Mouse (Mus musculus) E14TG2a.4 (cell line): ENCODE data around the gene Dync1i2.

ENCODE experiments used
- H3K27me3 ChIP-seq: 2 replicates; pipeline ENCODE4 v1.6.1; 2014; ENCODE audit warnings: low read length, control low read depth; ENCODE audit not compliant: insufficient read depth
- H3K36me3 ChIP-seq: 2 replicates; pipeline ENCODE4 v1.6.1; 2014; ENCODE audit warnings: low read length, control low read depth; ENCODE audit not compliant: insufficient read depth
- H3K4me1 ChIP-seq: replicated peaks from 2 replicates; pipeline ENCODE4 v1.6.1; 2014; ENCODE audit warnings: low read depth, low read length, control low read depth
- H3K4me3 ChIP-seq: replicated peaks from 2 replicates; pipeline ENCODE4 v1.5.1; 2014; ENCODE audit warnings: mild to moderate bottlenecking, low read length
- H3K9me3 ChIP-seq: 2 replicates; pipeline ENCODE4 v1.6.1; 2014; ENCODE audit warnings: low read length, control low read depth
- CTCF ChIP-seq: conservative IDR thresholded peaks from 2 replicates; pipeline ENCODE4 v1.5.1; 2014; ENCODE audit warnings: low read length
- NANOG ChIP-seq: IDR thresholded peaks from 2 replicates; pipeline ENCODE4 v1.6.1; 2014; ENCODE audit warnings: borderline replicate concordance, low read length, mixed read lengths
- POU5F1 ChIP-seq: IDR thresholded peaks from 2 replicates; pipeline ENCODE4 v1.6.1; 2014; ENCODE audit warnings: low read length, borderline replicate concordance

Gene Dync1i2

GRCm38 (mm10) chr2:71245416-71245815 is 33.9 kb downstream of the Dync1i2 start:
- Histone ChIP-seq H3K4me3 (no peak overlapping the region), H3K9me3 (no peaks in the 10 kb centered on the region), H3K36me3 (peaks cover 33% of the 10 kb centered on the region), H3K27me3 (peaks cover 2% of the 10 kb centered on the region; the same call in 1 of the 2 replicates), H3K4me1 (peaks cover 38% of the 10 kb centered on the region)
- TF ChIP-seq NANOG: no peak
- TF ChIP-seq CTCF: no peak
- TF ChIP-seq POU5F1: no peak

- Histone ChIP-seq H3K4me1 (peaks cover 35% of the 10 kb centered on the region), H3K4me3 (no peak overlapping the region), H3K36me3 (peaks cover 40% of the 10 kb centered on the region), H3K9me3 (no peaks in the 10 kb centered on the region), H3K27me3 (peaks cover 2% of the 10 kb centered on the region; the same call in 1 of the 2 replicates)
- TF ChIP-seq CTCF: no peak
- TF ChIP-seq NANOG: peak; percentile 56; the same call in 1 of the 2 replicates
Observed at GRCm38 (mm10) chr2:71246096-71246495, 34.6 kb downstream of the Dync1i2 start.

- TF ChIP-seq CTCF (no peak), POU5F1 (no peak), NANOG (no peak)
- H3K4me3 ChIP-seq: no peak overlapping the region
- H3K36me3 ChIP-seq: peaks cover 58% of the 10 kb centered on the region
- H3K4me1 ChIP-seq: peaks cover 26% of the 10 kb centered on the region
- H3K27me3 ChIP-seq: peaks cover 2% of the 10 kb centered on the region; the same call in 1 of the 2 replicates
- H3K9me3 ChIP-seq: no peaks in the 10 kb centered on the region
Observed at GRCm38 (mm10) chr2:71248071-71248470, 36.6 kb downstream of the Dync1i2 start.

- TF ChIP-seq CTCF (peak; percentile 27), POU5F1 (no peak), NANOG (no peak)
- H3K27me3 ChIP-seq: no peaks in the 10 kb centered on the region
- no peak overlapping the region for H3K4me3 ChIP-seq
- H3K36me3 ChIP-seq: peaks cover 69% of the 10 kb centered on the region
- no peaks in the 10 kb centered on the region for H3K4me1 ChIP-seq
- no peaks in the 10 kb centered on the region for H3K9me3 ChIP-seq
Observed at GRCm38 (mm10) chr2:71250841-71251240, 39.3 kb downstream of the Dync1i2 start.

GRCm38 (mm10) chr2:71254836-71255235 is 43.3 kb downstream of the Dync1i2 start:
- no peak for TF ChIP-seq NANOG
- TF ChIP-seq POU5F1: no peak
- no peak for TF ChIP-seq CTCF
- no peak overlapping the region for H3K4me3 ChIP-seq
- H3K9me3 ChIP-seq: no peaks in the 10 kb centered on the region

GRCm38 (mm10) chr2:71256581-71256980 is 45.1 kb downstream of the Dync1i2 start:
- Histone ChIP-seq H3K4me1 (0 out of 2 replicates have a peak, but pooled peaks cover 3% of the 10 kb centered on the region), H3K9me3 (no peaks in the 10 kb centered on the region), H3K36me3 (peaks cover 76% of the 10 kb centered on the region), H3K4me3 (no peak overlapping the region), H3K27me3 (no peaks in the 10 kb centered on the region)
- TF ChIP-seq POU5F1: no peak
- no peak for TF ChIP-seq NANOG
- TF ChIP-seq CTCF: no peak

More at GRCm38 (mm10) chr2:71254836-71255235, 43.3 kb downstream of the Dync1i2 start:
- H3K4me1 ChIP-seq: no peaks in the 10 kb centered on the region
- peaks cover 81% of the 10 kb centered on the region for H3K36me3 ChIP-seq
- no peaks in the 10 kb centered on the region for H3K27me3 ChIP-seq

GRCm38 (mm10) chr2:71264585-71264984 is 53.1 kb downstream of the Dync1i2 start:
- peaks cover 55% of the 10 kb centered on the region for H3K36me3 ChIP-seq
- no peak for TF ChIP-seq CTCF
- no peak for TF ChIP-seq POU5F1
- TF ChIP-seq NANOG: no peak
- no peaks in the 10 kb centered on the region for H3K9me3 ChIP-seq
- H3K27me3 ChIP-seq: no peaks in the 10 kb centered on the region
- H3K4me1 ChIP-seq: 0 out of 2 replicates have a peak, but pooled peaks cover 6% of the 10 kb centered on the region
- no peak overlapping the region for H3K4me3 ChIP-seq

GRCm38 (mm10) chr2:71268691-71269090 is 57.2 kb downstream of the Dync1i2 start:
- TF ChIP-seq NANOG (no peak), POU5F1 (no peak), CTCF (no peak)
- Histone ChIP-seq H3K27me3 (no peaks in the 10 kb centered on the region), H3K36me3 (peaks cover 19% of the 10 kb centered on the region), H3K4me3 (no peak overlapping the region), H3K9me3 (no peaks in the 10 kb centered on the region), H3K4me1 (0 out of 2 replicates have a peak, but pooled peaks cover 3% of the 10 kb centered on the region)

- Histone ChIP-seq H3K4me3 (no peak overlapping the region), H3K27me3 (no peaks in the 10 kb centered on the region), H3K4me1 (peaks cover 7% of the 10 kb centered on the region; the same call in 1 of the 2 replicates), H3K9me3 (no peaks in the 10 kb centered on the region), H3K36me3 (peaks cover 22% of the 10 kb centered on the region)
- TF ChIP-seq POU5F1: no peak
- no peak for TF ChIP-seq CTCF
- no peak for TF ChIP-seq NANOG
Observed at GRCm38 (mm10) chr2:71269332-71269731, 57.8 kb downstream of the Dync1i2 start.
